Mouse (Mus musculus) cerebellum, adult 2 months (tissue): ENCODE measurements at regions not wholly inside any gene's neighbourhood (a gene's known extent, or its start where the extent isn't known, plus 50 kb on each side); places are given as distances from the start of the nearest gene placed in this dataset.

ENCODE experiments used
- CTCF ChIP-seq: fragments of 200-500 bp; IDR thresholded peaks from 2 replicates; pipeline ENCODE4 v1.5.1; 2011; ENCODE audit warnings: low read depth, mild to moderate bottlenecking, control low read depth, low read length, moderate library complexity, borderline replicate concordance; ENCODE audit not compliant: insufficient read depth
- POLR2A ChIP-seq: fragments of 200-500 bp; IDR thresholded peaks from 2 replicates; pipeline ENCODE4 v1.6.1; 2011; ENCODE audit warnings: low read length, control low read depth, borderline replicate concordance; ENCODE audit not compliant: insufficient read depth

DNA sequence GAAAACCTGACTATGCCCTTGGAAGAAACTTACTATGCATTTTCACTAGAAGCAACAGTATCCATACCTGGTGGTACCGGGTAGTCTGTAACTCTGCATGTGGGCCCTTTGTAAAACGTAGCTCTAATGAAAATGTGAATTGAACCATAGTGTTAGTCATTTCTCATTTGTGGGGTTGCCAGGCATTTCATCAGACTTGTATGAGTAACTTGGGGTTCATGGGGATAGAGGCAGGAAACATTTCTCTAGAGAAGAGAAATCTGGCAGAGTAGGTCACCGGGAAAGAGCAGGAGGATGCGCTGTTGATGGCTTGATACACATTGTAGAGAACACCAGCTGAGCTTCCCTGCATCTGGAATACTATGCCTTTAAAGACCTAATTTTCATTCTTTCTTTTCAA is 70.2 kb upstream of the 1810046K07Rik start:
- TF ChIP-seq CTCF (no peak), POLR2A (no peak)
